ENCODE assay signal across 9 mouse cellular contexts in the genomic region with DNA sequence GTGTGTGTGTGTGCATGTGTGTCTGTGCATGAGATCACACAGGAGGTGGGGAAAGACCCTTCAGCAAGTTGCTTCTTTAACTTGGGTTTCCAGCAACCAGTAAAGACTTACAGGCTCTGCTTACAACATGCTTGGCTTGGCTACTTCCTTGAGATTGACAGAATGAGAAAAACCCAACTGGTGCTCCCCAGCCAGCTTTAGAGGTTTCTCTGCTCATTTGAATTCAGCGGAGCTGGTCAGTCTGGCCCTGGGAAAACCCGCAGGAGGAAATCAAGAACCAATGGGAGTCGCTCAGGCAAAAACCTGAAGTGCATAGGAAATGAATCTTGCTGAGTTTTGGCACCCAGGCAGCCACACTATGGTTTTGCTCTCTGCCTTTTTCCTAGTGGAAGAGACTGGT.
DNase-seq lines count a peak whose midpoint lies in the region; ATAC-seq and TF ChIP-seq lines count a peak whose summit lies in the region.
"Had no signal": no experiment of that assay in that cellular context is flagged by ENCODE, and none has a peak within 500 bp of the region (broad histone marks: within the 10 kb centered on the region; RNA-seq: fewer than 3 reads in every experiment).

No protein-coding gene starts in this region.

- H3K27ac ChIP-seq in heart, embryonic 13.5 days (replicated peaks), result peak overlapping the region; percentile 88
- peak overlapping the region; percentile 21; the same call in 1 of the 2 replicates for H3K27ac ChIP-seq in forebrain, embryonic 10.5 days
- H3K27ac ChIP-seq in heart, postnatal 0 days (ENCODE audit: low read depth), result peak overlapping the region; percentile 68
- peak overlapping the region; percentile 63 for H3K27ac ChIP-seq in midbrain, embryonic 14.5 days (replicated peaks; ENCODE audit: low read depth, low read length)
- H3K27ac ChIP-seq: lung, embryonic 15.5 days had no signal

- H3K9me3 ChIP-seq in heart, embryonic 13.5 days, result no peaks in the 10 kb centered on the region
- no peaks in the 10 kb centered on the region for H3K9me3 ChIP-seq in forebrain, embryonic 10.5 days
- no peaks in the 10 kb centered on the region for H3K9me3 ChIP-seq in heart, postnatal 0 days (replicated peaks; ENCODE audit: control insufficient read depth, low read length)
- H3K9me3 ChIP-seq in midbrain, embryonic 14.5 days (ENCODE audit: control insufficient read depth, low read length), result no peaks in the 10 kb centered on the region
- H3K9me3 ChIP-seq: lung, embryonic 15.5 days had no signal

- TF ChIP-seq CTCF in heart, postnatal 0 days (IDR thresholded peaks at IDR 0.05; ENCODE audit: low read depth), result no peak

- H3K4me1 ChIP-seq in heart, embryonic 13.5 days, result peaks cover 59% of the 10 kb centered on the region
- H3K4me1 ChIP-seq in forebrain, embryonic 10.5 days, result peaks cover 19% of the 10 kb centered on the region
- H3K4me1 ChIP-seq in heart, postnatal 0 days (ENCODE audit: control insufficient read depth, insufficient read depth), result peaks cover 54% of the 10 kb centered on the region
- peaks cover 19% of the 10 kb centered on the region; the same call in 1 of the 2 replicates for H3K4me1 ChIP-seq in midbrain, embryonic 14.5 days (ENCODE audit: control insufficient read depth, insufficient read depth, low read length)

- H3K36me3 ChIP-seq in heart, embryonic 13.5 days, result no peaks in the 10 kb centered on the region
- no peaks in the 10 kb centered on the region for H3K36me3 ChIP-seq in forebrain, embryonic 10.5 days (replicated peaks)
- H3K36me3 ChIP-seq in heart, postnatal 0 days (replicated peaks; ENCODE audit: control insufficient read depth, insufficient read depth, low read length), result no peaks in the 10 kb centered on the region
- H3K36me3 ChIP-seq in midbrain, embryonic 14.5 days (ENCODE audit: control insufficient read depth, insufficient read depth, low read length), result no peaks in the 10 kb centered on the region
- H3K36me3 ChIP-seq: lung, embryonic 15.5 days had no signal

- H3K4me3 ChIP-seq in heart, embryonic 13.5 days, result no peak overlapping the region
- H3K4me3 ChIP-seq in forebrain, embryonic 10.5 days, result no peak overlapping the region
- no peak overlapping the region for H3K4me3 ChIP-seq in heart, postnatal 0 days (ENCODE audit: low read depth, low read length)
- H3K4me3 ChIP-seq in midbrain, embryonic 14.5 days (replicated peaks; ENCODE audit: low read depth, low read length), result no peak overlapping the region
- H3K4me3 ChIP-seq: lung, embryonic 15.5 days had no signal

- peak overlapping the region; percentile 34; the same call in 1 of the 2 replicates for H3K9ac ChIP-seq in heart, embryonic 13.5 days
- no peak overlapping the region for H3K9ac ChIP-seq in heart, postnatal 0 days (replicated peaks; ENCODE audit: low read depth, low read length)
- no peak overlapping the region for H3K9ac ChIP-seq in midbrain, embryonic 14.5 days (replicated peaks; ENCODE audit: low read length)
- H3K9ac ChIP-seq: lung, embryonic 15.5 days had no signal

- intact Hi-C loops in heart, postnatal 36 days (cut with DNase I), result loop anchor here (5.0 kb wide), 2 partner anchors 92 to 442 kb away; no protein-coding TSS in a partner anchor

- DNase-seq in heart, postnatal 36 days, result no peak
- no peak for DNase-seq in forebrain, embryonic 10.5 days (ENCODE audit: extremely low spot score, low spot score)
- DNase-seq in heart, postnatal 0 days (ENCODE audit: low spot score), result no peak
- peak; percentile 73 for DNase-seq in midbrain, embryonic 14.5 days
- DNase-seq in yolk sac, embryonic 10.5 days (ENCODE audit: low spot score), result no peak
- no peak for DNase-seq in kidney, adult 9 months
- DNase-seq: adrenal gland, postnatal 10 days had no signal

- ATAC-seq in heart, embryonic 13.5 days (ENCODE audit: extremely low read depth, insufficient number of reproducible peaks, low FRiP score, low TSS enrichment), result no peak
- ATAC-seq in heart, postnatal 0 days (ENCODE audit: insufficient read depth, low read depth), result no peak
- ATAC-seq in midbrain, embryonic 14.5 days (ENCODE audit: low FRiP score, low TSS enrichment), result peak; percentile 60; the same call in 1 of the 2 replicates

- no peaks in the 10 kb centered on the region for H3K27me3 ChIP-seq in heart, embryonic 13.5 days (replicated peaks)
- H3K27me3 ChIP-seq in forebrain, embryonic 10.5 days (ENCODE audit: poor library complexity, severe bottlenecking), result no peaks in the 10 kb centered on the region
- H3K27me3 ChIP-seq in heart, postnatal 0 days (ENCODE audit: control insufficient read depth, insufficient read depth, low read length), result no peaks in the 10 kb centered on the region
- H3K27me3 ChIP-seq in midbrain, embryonic 14.5 days (ENCODE audit: control insufficient read depth, insufficient read depth, low read length), result no peaks in the 10 kb centered on the region
- H3K27me3 ChIP-seq: lung, embryonic 15.5 days had no signal

- peak overlapping the region; percentile 49 for H3K4me2 ChIP-seq in heart, embryonic 13.5 days
- 0 out of 2 replicates have a peak overlapping the region, but pooled peaks have one; percentile 33 for H3K4me2 ChIP-seq in heart, postnatal 0 days (ENCODE audit: low read depth, low read length)
- no peak overlapping the region for H3K4me2 ChIP-seq in midbrain, embryonic 14.5 days (ENCODE audit: low read length)
- H3K4me2 ChIP-seq: lung, embryonic 15.5 days had no signal

- 63% methylated on average over 3 of the region's 3 CpGs for WGBS in heart, embryonic 13.5 days
- 48% methylated on average over 3 of the region's 3 CpGs for WGBS in forebrain, embryonic 10.5 days
- WGBS in heart, postnatal 0 days, result 58% methylated on average over 3 of the region's 3 CpGs
- 8% methylated on average over 3 of the region's 3 CpGs for WGBS in midbrain, embryonic 14.5 days

- no peak for TF ChIP-seq EP300 in heart, postnatal 0 days (IDR thresholded peaks at IDR 0.05; ENCODE audit: low read depth)

Comparison
In these comparisons a context has a peak if more than half of its experiments do, and no peak if none do; other contexts are left out.
1. H3K27ac ChIP-seq: peak in every context shown above with its lines; median percentile 88 in heart, embryonic 13.5 days; 68 in heart, postnatal 0 days; 63 in midbrain, embryonic 14.5 days; 21 in forebrain, embryonic 10.5 days.